Mouse (Mus musculus) left cerebral cortex, adult 18-20 months (tissue): ENCODE results near the gene Gm17657. TPM values are rescaled to one million over a fixed set of nuclear protein-coding genes. Genes with fewer than 3 reads are reported as not detected.

Experiments
- DNase-seq, 2 experiments: peaks; one replicate each; pipeline ENCODE4 v3.0.0; 2021 to 2022; ENCODE audit warnings: low spot score in 2 of 2, mixed read lengths in 1 of 2
- microRNA-seq, 2 experiments: library from miRNA; unstranded; fragments of <30 nt; microRNA quantifications; one replicate each; pipeline ENCODE4 v1.2.0; 2021
- total RNA-seq, 2 experiments: library from RNA; stranded (reverse); gene quantifications; 2 replicates each; pipeline ENCODE4 v1.2.3; 2021

The Gm17657 gene
- total RNA-seq, 2 experiments from 2014 or later = not detected

GRCm38 (mm10) chr17:29489971-29490712, 59.3 kb downstream of the Gm17657 start:
- peak; percentile 92 to 96 for DNase-seq

DNA sequence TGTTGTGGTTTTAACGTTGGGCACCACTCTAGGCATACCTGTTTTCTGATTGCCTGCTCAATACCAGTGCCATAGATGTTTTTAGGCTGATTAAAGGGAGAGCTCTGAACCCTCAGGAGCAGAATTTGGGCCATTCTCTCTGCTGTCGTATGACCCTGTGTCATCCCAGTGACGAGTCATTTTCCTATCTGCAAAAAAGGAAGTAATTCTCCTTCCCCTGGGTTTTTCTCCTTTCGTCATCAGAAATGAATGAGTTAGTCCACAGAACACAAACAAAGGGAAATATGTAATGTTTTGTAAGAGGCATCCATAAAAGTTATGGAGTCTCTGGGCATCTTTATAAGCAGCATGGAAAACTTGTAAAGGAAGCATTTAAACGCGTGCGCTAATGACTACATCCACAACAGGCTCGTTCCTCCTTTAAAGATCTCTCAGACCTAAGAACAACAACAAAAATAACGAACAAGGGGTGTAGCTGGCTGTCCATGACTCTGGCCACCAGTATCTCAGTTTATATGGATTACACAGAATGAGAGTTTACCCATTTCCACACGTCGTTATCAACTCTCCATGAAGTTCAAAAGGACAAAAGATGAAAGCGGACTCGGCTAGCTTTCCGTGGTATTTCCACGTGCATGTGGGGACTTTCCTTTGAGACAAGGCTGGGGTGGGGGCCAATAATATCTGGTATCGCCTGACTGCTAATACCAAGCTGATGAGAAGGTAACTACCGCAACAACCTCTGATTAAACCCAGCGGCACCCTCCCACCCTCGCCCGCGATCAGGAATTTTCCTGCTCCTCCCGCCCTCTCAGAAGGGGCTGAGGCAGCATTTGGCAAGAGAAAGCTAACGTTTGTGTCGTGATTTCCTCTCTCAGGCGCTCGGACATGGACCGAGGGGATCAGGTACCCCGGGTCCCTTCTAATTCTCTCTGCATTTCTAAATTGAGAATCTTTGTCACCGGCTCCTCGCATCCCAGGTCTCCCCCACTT, 60.2 kb downstream of the Gm17657 start:
- peak in 1 of 2 experiments; percentile 5 for DNase-seq

DNA sequence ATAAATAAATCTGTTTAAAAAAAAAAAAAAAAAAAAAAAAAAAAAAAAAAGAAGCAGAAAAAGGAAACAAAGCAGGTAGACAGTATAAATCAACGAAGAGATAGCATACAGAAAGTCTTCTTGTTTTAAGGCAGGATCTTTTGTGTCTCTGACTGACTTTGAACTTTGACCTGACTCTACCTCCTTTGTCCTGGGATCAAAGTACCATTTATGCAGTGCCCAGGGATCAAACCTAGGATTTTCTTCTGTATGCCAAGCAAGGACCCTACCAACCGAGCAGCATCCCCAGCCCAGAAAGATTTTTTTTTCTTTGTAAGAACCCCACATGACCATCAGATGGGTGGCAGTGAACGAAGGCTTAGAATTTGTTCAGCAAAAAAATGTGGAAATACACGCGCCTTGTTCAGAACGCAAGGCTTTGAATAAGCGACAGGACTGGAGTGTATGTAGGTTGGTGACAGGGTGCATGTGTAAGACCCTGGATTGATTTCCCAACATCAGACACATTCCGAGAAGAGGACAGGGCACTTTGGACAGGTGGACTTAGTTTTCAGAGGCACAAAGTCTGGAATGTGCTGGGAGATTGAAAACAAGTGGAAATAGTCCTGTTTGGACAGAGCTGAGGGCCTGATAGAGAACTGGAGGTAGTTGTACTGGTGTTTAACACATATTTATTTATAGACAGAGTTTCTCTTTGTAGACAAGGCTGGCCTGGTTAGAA, 61.0 kb downstream of the Gm17657 start:
- no peak for DNase-seq

- no peak for DNase-seq
These were observed 63.9 kb downstream of the Gm17657 start for GRCm38 (mm10) chr17:29485336-29486233.

GRCm38 (mm10) chr17:29484431-29484830, 65.0 kb downstream of the Gm17657 start:
- no peak for DNase-seq

GRCm38 (mm10) chr17:29483282-29483681, 66.2 kb downstream of the Gm17657 start:
- DNase-seq = no peak

GRCm38 (mm10) chr17:29482632-29483031, 66.8 kb downstream of the Gm17657 start:
- no peak for DNase-seq

DNA sequence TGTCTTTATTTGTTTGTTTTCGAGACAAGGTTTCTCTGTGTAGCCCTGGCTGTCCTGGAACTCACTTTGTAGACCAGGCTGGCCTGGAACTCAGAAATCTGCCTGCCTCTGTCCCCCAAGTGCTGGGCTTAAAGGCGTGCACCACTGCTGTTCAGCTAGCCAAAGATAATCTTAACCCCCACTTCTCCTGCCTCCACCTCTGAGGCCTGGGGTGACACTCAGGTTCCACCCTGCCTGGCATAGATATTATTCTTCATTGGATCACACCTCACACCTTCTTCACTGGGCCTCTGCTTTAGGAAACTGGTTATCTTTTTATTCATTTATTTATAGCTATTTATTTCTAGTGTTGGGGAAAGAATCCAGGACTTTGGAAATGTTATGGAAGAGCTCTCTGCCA, 69.2 kb downstream of the Gm17657 start:
- DNase-seq = no peak

GRCm38 (mm10) chr17:29478271-29478670, 71.2 kb downstream of the Gm17657 start:
- DNase-seq = no peak

DNA sequence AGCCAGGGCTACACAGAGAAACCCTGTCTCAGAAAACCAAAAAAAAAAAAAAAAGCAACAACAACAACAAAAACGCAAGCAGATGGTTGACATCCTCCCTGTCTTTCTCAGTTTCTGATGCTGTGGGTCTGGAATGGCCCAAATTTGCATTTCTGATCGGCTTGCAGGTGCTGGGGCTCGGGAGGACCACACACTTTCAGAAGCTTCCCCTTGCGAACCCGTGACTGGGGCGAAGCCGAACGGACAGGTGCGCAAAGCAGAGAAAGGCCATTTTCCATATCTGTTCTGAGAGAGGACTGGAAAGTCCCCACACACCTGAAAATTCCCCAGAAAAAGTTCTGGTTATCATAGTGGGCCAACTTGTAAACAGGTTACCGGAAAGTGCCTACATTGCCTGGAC, 72.1 kb downstream of the Gm17657 start:
- no peak for DNase-seq

DNA sequence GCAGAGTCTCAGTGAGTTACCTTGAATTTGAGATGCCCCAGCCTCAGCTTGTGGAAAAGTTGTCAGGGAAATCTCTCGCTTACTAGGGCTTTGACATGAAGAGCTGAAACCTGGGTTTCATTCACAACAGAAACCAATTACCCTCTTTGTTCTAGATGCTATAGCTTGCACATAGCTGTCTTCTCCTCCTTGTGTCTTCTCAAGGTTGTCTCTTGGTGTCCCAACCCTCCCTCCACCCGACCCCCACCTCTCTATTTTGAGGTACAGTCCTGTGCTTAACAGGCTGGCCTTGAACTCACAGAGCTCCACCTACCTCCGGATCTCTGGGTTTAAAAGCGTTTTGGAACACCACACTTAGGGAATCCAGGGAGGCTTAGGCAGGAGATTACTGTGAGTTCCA, 73.0 kb downstream of the Gm17657 start:
- DNase-seq = no peak

- no peak for DNase-seq
These were observed 74.3 kb downstream of the Gm17657 start for GRCm38 (mm10) chr17:29475142-29475541.

DNA sequence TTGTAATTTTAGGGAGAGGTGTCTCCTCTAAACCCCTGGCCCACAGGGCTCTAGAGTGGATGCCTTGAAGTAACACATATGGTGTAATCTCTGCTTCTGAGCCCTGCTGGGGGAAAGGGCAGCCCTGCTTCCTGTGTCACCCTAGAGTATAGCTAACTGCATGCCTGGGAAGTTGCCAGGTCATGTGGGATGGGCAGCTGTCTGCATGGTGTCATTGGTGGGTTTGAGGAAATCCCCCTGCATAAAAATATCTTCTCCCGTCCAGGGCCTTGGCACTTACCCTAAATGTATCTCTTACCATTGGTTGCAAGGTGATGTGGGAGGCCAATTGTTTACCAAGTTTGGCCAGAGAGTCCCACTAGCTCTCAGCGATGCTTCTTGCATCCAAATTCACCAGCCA, 75.4 kb downstream of the Gm17657 start:
- no peak for DNase-seq

DNA sequence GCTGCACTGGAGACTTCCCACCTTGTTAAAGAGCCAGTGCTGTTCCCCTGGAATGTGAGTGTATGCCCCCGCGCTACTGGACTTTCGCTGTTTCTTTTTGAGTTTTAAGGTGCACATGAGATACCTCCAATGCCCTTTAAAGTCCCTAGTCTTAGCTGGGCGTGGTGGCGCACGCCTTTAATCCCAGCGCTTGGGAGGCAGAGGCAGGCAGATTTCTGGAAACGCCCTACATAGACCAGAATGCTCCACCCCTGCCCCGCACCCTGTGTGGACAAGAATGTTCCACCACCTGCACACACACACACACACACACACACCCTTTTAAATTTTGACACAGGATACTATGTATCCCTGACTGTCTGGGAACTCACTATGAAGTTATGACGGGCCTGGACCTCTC, 76.0 kb downstream of the Gm17657 start:
- DNase-seq = no peak

Small RNAs within 50 kb of the gene (microRNA-seq; reads per million reads assigned to microRNA genes)
- 0 reads per million in 2 experiments for gene Mir7667

Other genes with a start within 250 kb of the Gm17657 start
- gene Pi16, start 232.0 kb downstream of the Gm17657 start, total RNA-seq = 1 to 10 TPM; 1.4 to 2.0 TPM
- gene Mtch1, start 201.7 kb downstream of the Gm17657 start, total RNA-seq = 100 to 1,000 TPM; 592 to 615 TPM
- 1 to 10 TPM; 5.0 to 6.0 TPM for gene Fgd2, start 188.7 kb downstream of the Gm17657 start, total RNA-seq
- 10 to 100 TPM in 1 of 2 experiments, 1 to 10 TPM in 1; 6.9 to 16.9 TPM for gene Pim1, start 58.9 kb downstream of the Gm17657 start, total RNA-seq
- 10 to 100 TPM; 36.4 to 38.5 TPM for gene Tbc1d22b, start 147 bp upstream of the Gm17657 start, total RNA-seq
- gene Tmem217, start 2.7 kb upstream of the Gm17657 start, total RNA-seq = not detected
- gene Rnf8, start 65.2 kb upstream of the Gm17657 start, total RNA-seq = 10 to 100 TPM; 53.8 to 66.2 TPM
- 1 to 10 TPM; 3.2 to 3.7 TPM for gene Gm28043, start 65.2 kb upstream of the Gm17657 start, total RNA-seq
- gene Cmtr1, start 111.0 kb upstream of the Gm17657 start, total RNA-seq = 100 to 1,000 TPM; 139 to 142 TPM
- gene Ccdc167, start 167.4 kb upstream of the Gm17657 start, total RNA-seq = 10 to 100 TPM; 16.7 to 18.7 TPM